Mouse (Mus musculus): ENCODE measurements around the gene Col4a4.

Gene Col4a4

GRCm38 (mm10) chr1:82411521-82411920 is 175.1 kb downstream of the Col4a4 start:
- no peak for DNase-seq (ENCODE audit: low spot score)

GRCm38 (mm10) chr1:82410548-82410947 is 176.1 kb downstream of the Col4a4 start:
- no peak for DNase-seq (ENCODE audit: low spot score)

GRCm38 (mm10) chr1:82409271-82409670 is 177.4 kb downstream of the Col4a4 start:
- no peak for DNase-seq (ENCODE audit: low spot score)

GRCm38 (mm10) chr1:82407786-82408185 is 178.9 kb downstream of the Col4a4 start:
- DNase-seq (ENCODE audit: low spot score) = no peak

Data from ovary, postnatal 10 days (tissue).